Mouse (Mus musculus) urinary bladder, postnatal 25 days (tissue): ENCODE results near the gene Nxpe4.
"Not testable (repeated sequence)": the region's sequence is repeated elsewhere in the genome, so short reads cannot be mapped to it uniquely, and the experiment has no call there.

Experiments used
- DNase-seq: peaks from one replicate; pipeline ENCODE4 v3.0.0; 2022; ENCODE audit warnings: low spot score

Gene Nxpe4

DNA sequence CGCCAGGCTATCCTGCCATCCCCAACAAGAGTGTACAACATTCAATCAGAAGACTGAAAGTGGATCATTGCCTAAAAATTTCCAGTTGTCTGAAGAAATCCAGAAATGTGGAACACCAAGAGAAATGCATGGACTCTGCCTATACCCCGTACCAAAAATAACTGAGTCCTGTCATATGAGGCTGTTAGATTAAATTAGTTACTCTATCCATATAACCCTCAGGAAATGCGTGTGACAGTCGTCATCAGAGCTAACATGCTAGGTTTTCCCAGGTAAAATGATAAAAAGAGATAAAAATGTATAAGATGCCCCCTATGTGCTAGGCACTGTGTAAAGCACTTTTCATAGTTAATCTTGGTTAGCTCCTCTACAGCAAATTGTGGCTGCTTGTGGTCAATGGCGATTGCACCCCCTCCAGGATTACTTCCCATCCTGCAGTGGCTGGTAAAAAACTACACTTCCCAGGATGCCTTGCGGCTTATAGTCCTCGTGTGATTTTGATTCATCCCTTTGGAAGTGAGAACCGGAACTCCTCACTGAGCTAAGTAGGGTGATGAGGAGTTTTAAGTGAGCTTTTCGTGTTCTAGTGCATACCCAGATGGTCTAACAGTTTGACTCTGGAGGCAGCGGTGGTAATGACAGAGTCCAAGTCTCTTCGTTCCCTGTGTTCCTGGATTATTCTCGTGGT is at the start of gene Nxpe4:
Gene Nxpe4 (plus strand): TSS at position 519 of the 688 bp plus-strand sequence.
- peak; percentile 37 for DNase-seq

DNA sequence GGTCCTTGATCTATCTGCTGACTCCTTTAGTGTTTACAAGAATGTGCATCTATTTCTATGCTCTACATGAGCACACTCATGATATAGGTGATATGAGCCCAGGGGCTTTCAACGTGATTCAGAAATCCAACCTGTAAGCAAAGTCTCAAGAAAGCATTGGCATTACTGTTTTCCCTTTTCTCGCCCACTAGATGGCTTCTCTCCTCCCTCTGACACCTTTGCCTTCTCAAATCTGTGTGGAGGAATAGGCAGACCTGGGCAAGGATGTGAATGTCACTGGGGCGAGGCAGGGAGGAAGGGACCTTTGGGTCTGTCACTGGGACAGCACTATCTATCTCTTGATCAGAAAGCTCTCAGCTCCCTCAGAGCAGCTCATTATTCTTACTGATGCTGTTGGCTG is 35.0 kb upstream of the Nxpe4 start:
- DNase-seq, result no peak

DNA sequence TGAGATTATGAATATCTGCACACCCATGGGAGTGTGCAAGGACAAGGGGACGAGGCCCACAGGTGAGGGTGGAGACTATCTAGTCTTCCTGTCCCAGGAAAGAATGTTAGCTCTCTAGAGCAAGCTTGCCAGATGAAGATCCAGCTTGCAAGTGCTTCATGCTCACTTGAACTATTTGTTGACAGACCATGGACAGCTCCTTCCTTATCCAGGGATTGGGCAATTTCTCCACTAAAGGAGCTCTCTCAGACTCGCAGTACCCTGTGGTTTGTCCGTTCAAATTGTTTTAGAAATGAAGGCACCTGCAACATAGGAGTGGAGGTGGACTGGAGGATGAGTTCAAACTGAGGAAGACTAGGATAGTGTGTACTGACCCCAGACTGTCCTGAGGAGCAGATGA is 24.3 kb upstream of the Nxpe4 start:
- DNase-seq, result no peak

DNA sequence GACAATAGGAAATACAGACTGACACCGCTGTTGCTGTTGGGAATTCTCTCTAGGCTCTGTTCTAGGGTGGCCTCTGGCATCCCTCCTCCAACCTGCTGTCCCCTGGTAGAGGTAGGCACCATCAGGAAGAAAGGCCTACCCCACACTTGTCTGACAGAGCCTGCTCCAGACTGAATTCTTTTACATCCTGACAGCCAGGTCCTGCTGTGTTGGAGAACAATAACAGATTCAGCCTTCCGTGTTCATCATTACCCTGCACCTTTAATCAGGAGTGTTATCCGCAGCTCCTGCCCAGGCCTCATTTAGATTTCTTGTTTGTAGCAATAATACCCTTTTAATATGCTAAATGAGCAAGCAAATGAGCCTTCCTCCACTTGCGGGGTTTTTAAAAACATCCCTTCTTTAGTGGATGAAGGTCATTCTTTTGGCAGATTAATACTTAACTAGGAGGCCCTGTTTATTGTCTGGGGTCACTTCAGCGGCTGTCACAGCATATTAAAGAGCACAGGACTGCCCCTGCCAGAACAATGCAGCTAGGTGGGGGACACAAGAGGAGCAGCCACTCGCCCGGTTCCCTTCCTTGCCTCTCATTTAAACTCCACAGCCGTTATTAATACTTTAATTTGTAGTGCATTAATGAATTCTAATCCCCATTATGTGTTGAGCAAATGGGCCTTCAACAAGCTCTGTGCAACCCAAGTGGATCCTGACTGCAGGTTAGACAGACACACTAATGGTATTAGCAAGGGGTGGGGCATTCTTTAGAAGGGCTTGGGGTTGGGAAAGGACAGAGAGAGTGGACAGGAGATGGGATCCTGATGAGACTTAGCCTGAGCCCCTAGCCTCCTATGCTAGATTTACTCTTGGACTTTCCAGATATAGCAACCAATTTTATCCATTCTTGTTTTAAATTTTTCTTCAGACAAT is 21.1 kb upstream of the Nxpe4 start:
- DNase-seq, result no peak

DNA sequence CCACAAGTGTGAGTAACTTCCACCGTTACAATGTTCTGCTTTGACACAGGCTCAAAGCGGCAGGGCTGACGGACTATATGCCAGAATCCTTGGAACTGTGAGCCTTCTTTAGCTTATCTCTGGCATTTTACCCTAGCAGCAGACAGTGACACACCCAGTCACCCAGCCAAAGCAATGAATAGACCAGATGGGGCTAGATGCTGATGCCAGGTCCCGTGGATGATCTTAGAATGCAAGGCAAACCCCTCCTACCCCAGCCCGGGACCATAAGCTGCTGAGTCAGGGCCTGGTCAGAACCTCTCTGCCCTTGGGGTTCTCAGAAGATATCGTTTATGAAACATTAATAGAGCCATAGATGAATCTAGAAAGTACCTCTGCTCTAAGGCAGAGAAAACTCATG is 19.2 kb upstream of the Nxpe4 start:
- DNase-seq, result no peak

DNA sequence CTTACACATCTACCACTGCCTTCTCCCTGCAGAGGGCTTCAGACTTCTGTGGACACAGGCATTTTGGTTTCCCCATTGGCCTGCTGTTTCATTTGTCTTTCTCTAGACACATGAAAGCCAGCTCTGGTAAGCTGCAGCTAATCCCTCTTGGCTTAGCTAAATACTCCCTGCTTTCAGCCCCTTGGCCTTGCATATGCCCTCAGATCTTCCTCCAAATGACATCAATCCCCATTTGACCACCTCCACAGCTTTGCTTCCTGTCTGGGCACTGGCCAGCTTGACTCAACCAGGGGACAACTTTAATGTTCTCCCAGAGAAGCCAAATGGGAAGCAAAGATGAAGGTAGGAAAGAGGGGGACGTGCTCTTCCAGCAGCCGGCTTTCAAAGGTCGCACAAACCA is 15.1 kb upstream of the Nxpe4 start:
- DNase-seq, result no peak

DNA sequence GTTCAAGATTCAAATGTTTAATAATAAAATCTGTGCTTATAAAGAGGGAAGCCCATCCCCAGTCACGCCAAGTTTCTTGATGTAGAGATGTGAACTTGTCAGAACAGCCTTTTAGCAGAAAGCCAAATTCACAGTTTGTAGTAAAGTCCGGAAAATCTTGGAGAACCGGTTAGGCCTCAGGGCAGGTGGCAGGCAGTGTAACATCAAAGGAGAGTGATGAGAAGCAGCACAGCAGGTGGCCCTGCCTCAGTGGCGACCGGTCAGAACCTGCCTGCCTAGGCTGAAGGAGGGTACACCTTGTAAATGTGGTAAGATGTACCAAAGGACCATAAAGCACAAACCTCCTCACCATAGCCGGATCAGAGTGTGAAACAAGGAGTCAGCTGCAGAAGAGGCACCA is 4.7 kb downstream of the Nxpe4 start:
- not testable (repeated sequence) for DNase-seq

DNA sequence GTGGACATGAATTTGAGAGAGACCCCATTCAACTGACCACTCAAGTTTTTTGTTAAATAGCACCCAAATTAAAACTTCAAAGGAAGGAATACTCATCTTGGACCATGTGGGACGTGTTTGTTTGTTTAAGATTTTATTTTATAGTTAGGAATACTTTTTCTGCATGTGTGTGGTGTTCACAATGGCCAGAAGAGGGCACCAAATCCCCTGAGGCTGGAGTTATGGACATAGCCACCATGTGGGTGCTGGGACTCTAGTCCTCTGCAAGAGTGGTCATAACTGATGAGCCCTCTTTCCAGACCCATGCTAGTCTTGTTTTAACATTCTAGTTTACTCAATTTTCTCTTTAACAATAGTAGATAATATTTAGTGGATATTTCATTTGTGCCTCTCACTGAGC is 14.9 kb downstream of the Nxpe4 start:
- no peak for DNase-seq

DNA sequence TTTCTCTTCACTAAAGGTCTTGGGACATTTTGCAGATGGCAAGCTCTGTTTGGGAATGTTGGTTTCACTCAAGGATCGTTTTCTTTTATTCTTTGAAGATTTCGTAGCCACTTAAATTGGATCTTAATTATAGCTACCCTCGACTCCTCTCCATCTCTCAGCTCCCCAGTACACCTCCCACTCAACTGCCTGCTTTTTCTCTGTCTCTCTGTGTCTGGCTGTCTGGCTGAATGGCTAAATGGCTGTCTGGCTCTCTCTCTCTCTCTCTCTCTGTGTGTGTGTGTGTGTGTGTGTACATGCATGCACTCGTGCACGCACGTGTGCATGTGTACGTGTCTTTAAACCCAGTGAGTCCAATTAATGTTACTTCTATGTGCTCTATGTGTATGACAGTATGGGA is 19.5 kb downstream of the Nxpe4 start:
- no peak for DNase-seq

DNA sequence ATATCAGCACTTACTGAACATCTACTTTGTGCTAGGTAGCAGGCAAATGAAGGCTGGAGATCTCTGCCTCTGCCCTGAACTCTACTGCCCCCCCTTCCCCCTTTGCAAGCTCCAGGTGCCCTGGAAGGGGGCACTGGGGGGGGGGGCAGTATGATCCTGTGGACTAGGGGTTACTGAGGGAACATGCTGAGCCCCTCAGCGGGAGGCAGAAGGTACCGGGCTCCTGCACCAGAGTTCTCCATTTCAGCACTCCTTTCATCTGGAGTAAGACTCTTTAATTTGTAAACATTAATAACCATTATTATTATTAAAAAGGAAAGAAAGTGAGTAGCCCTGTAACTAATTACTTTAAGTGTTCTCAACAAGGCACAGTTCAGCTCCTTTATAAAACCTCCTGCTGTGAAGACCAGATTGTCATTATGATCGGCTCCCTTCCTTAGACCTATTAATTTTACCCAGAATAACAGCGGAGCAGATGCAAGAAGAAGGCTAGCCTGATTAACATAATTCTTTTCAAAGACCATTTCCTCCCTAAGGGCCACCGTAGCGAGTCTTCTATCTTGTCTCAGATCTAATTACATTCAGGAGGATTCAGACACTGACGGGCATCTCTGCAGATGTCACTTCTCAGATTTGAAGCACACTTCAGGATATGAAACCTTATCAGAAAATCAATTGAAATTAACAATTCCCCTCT is 21.0 kb downstream of the Nxpe4 start:
- DNase-seq, result no peak

DNA sequence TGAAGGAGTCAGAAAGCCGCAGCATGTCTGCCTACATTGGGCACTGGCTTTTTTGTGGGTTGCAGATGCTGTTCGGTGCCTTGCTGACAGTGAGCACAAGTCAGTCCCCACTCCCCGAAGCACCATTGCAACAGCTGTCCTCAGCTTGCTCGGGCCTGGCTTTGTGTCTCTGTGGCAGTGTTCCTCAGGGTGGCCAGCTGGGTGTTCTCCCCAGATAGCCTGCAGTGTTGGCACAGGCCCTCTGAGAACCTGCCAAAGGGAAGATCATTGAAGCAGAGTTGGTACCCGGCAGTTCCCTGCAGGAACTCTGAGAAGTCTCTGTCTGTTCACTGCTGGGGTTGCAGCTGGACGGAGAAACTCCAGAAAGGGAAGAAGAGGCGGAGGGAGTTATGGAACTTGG is 22.5 kb downstream of the Nxpe4 start:
- no peak for DNase-seq

DNA sequence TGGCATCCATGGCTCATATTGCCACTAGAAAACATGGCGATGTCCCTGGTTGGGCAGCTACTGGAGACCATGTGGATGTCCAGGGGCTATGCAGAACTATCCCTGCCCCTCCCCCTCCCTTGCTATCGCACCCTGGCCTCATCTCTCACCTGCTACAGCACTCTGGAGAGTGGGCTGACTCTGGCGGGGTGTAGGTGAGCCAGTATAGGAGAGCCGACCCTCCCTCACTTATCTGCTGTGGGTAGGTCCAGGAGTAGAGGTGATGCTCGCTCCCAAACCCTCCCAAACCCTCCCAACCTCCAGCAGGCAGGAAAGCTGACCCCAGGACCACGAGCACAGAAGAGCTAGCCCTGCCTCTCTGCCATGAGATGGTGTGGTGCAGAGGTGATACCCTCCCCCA is 27.0 kb downstream of the Nxpe4 start:
- DNase-seq, result no peak

DNA sequence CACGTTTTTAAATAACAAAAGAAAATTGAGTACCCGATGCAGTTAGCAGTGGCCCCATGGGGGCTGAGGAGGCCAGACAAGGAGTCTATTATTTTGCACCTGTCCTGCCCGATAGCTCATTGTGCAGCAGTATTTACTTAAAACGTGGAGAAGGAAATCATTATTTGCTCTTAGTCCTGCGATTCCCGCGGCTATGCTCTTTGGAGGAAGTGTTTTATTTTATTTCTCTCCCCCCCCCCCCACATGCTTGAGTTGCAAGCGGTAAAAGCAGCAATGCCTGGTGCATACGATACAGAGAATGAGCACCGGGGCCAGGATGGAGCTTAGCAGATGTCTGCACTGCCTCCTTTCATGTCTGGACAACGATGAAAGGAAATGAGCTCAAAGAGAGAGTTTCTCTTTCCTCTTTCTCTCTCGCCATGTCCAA is 35.6 kb downstream of the Nxpe4 start:
- DNase-seq, result no peak

DNA sequence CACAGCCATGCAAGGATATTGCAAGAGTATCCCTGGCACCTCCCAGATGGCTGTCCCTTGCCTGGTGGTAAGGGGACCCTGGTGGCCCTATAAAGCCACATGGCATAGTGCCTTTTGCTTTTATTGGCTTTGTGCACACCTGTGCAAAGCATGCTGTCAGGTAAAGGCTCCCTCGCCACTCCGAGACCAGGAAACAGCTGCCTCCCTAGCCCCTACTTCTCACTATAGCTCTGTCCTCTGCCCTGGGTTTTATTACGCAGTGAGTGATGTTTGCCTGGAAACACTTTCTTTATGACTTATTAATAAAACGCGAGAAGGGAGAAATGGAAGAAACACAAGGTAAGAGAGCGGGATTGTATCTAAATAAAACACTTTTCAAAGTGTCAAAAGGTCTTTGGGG is 49.1 kb downstream of the Nxpe4 start:
- DNase-seq, result no peak

DNA sequence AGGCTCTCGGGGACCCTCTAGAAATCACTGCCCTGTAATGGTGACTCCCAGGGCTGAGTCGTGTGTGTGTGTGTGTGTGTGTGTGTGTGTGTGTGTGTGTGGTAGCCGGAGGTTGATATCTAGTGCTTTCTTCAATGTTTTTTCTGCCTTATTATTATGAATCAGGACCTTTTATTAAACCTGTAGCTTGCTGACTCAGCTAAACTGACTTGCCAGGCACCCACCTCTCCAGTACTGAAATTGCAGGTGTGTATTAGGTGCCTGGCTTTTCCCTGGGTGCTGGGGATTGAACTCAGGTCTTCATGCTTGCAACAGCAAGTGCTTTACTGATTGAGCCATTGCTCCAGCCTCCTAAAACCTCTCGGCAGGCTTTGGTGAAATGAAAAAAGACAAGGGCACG is 50.1 kb downstream of the Nxpe4 start:
- no peak for DNase-seq

DNA sequence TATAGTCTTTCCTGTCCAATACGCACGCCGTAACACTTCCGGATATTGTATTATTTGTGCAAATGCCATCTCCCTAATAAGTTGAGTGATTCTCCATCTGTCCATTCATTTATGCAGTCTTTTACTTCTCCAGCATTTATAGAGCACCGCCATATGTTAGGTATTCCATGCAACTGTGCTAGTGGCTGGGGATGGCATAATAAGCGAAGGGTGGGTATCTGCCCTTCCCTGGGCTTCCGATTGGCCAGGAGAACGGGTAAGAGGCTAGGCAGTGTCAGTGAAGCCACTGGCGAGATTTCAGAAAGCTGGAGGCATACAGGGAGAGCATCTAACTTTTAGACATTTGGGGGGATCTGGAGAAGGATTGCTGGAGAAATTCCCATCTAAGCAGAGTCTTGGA is 52.9 kb downstream of the Nxpe4 start:
- DNase-seq, result no peak

DNA sequence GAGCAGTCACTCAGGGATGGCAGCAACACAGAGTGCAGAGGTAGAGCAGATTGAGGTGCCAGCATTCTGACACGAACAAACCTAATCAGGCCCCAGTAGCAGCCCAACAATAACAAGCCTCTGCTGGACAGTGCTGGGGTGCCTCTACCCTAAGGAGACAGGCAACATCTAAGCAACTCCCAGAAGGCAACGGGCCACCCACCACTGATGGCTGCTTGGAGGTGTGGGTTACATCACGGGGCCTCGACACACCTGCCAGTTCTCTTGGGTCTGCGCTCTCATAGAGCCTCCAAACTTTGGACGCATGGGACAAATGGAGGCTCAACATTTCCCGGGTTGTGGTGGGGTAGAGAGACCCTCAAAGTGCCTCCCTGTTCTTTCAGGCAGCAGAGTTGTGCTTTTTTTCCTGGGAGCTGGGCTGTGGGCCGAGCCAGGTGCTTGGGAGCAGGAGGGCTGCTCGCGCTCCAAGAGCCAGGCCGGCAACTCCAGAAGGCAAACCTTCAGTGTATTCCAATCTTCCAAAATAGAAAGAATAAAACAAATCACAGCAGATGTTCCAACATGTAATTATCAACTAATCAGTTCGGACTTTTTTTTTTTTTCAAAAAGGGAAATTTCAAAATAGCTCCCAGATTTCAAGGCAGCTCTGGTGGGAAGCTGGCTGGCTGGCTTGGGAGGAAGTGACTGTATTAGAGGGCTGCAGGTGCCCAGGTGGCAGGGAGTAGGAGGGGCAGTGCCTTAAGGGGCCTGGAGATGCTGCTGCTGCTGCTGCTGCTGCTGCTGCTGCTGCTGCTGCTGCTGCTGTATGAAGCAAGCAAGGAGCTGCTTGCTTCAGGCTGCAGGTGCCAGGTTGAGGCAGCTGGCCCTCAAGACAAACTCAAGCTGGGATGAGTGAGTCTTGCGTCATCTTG is 54.5 kb downstream of the Nxpe4 start:
- no peak for DNase-seq

DNA sequence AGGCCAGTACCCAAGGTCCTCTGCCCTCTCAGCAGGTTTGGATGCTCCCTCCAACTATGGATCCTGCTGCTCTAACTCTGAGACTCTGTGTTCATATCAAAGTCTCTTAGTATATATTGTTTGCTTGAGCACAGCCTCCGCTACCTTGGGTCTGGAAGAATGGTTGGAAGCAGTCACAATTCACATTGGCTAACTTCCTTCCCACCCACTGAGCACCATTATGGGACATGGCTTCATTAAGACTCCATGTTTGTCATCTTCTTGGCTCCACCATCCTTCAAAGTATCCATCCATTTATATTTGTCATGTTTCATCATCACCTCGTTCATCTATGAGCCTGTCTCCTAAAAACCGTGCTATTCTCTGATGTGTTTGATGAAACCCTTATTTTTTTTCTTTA is 68.9 kb downstream of the Nxpe4 start:
- DNase-seq, result no peak

DNA sequence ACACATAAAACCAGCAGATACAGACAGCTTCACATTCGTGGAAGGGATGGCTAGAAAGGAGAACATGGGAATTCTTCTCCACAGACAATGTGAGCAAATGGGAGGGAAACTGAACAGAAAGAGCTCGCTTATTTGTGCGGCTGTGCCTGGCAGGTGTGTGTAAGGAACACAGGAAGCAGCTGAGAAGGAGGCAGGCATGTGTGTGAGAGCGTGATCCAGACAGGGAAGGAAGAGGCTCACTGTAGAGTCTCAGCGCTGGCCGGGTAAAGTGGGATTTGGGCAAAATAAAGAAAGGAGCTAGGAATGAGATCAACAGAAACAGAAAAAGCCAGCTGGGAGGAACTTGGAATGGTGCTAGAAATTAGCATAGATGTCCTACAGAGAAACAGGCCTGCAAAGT is 74.6 kb downstream of the Nxpe4 start:
- no peak for DNase-seq

DNA sequence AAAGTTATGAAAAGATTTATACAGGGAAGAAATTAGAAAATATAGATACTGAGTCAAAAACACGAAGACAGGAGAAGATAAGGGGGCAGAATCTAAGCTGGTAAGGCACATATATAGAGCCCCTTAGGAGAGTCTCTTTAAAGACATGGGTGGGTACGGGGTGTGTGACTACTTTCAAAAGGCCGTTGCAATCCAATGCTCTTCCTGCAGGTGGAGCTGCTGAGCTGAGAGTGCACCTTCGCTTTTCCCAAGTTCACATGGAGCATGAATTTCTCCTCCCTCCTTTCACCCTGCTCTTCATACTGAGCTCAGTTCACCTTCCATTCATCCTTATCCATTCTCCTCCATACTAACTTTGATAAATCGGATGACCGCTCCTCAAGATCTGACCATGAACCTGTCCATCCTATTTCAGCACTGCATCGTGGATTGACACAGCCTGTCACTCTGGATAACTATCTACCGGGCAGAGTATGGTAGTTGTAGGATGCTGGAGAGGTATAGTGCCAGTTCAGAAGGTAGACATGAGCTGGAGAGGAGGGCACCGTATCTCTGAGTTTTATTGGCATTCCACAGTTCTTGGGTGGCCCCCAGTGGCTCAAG is 76.4 kb downstream of the Nxpe4 start:
- peak; percentile 21 for DNase-seq

DNA sequence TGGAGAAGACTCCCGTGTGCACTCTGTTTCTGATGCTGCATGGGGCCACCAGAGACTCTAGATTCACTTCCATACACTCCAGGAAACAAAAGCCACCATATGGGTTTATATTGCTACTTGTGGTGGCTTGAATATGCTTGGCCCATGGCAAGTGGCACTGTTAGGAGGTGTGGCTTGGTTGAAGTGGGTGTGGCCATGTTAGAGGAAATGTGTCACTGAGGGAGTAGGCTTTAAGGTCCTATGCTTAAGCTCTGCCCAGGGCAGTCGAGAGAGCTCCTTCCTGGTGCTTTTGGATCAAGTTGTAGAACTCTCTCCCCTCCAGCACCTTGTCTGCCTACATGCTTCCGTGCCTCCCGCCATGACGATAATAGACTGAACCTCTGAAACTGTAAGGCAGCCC is 77.6 kb downstream of the Nxpe4 start:
- no peak for DNase-seq
